Mouse (Mus musculus): Measurements from ENCODE around the gene Edaradd. TPM values are rescaled to one million over a fixed set of nuclear protein-coding genes. Genes with fewer than 3 reads are reported as not detected.

Edaradd gene
- under 1 TPM in 1 of 2 experiments, not detected in 1; 0.05 TPM for total RNA-seq (2021)

DNA sequence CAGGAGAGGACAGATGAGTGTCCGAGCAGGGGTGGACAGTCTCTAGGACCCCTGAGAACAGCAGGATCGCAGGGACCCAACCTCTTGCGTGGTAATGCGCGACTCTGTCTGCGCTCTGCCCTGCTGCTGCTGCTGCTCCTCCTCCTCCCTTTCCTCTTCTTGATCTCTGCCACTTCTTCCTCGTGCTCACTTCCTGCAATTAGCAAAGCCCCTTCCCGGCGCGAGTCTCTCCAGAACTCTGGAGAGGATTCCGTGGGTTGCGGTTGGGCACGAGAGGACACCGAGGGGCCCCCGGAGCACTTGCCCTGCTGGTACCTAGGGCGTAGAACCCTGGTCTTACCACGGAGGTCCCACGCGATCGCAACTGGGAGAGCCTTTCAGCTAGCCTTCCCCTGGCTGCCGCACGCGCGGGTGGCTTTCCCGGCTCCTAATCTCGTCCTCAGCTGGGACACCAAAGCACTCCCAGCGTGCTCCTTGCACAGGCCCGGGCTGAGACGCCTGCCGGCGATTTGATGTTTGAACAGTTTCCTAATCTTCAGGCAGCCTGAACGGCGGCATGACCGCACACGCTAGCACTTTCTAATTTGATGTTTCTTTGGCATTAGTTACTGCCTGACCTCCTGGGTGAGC is at the start of gene Edaradd:
Edaradd (minus strand) TSS at position 484 of the 630 bp plus-strand sequence.
- intact Hi-C loops (cut with DNase I), result no loop called here
- DNase-seq, result peak; percentile 54 to 59

DNA sequence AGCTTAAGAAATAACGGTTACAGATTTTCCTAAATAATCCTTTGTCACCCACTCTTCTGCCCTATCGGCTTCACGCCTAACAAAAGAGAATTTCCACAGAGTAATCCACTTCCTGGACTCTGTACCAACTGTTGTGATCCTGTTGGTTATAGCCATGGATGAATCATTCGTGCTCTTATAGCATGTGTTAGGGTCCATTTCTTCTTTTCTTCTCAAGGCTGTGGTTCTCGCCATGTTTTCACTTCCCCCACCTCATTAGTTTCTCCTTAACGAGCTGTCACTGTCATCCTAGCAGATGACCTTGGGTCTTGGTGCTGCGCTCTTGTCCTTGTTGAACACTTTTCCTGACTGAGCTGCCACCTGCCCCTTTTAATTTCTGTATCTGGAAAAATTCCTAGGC is 49.5 kb upstream of the Edaradd start:
- intact Hi-C loops (cut with DNase I), result loop anchor here (5.0 kb wide), 3 partner anchors 107 to 312 kb away; partner anchors contain the start of genes Heatr1, Lgals8 and Mtr

DNA sequence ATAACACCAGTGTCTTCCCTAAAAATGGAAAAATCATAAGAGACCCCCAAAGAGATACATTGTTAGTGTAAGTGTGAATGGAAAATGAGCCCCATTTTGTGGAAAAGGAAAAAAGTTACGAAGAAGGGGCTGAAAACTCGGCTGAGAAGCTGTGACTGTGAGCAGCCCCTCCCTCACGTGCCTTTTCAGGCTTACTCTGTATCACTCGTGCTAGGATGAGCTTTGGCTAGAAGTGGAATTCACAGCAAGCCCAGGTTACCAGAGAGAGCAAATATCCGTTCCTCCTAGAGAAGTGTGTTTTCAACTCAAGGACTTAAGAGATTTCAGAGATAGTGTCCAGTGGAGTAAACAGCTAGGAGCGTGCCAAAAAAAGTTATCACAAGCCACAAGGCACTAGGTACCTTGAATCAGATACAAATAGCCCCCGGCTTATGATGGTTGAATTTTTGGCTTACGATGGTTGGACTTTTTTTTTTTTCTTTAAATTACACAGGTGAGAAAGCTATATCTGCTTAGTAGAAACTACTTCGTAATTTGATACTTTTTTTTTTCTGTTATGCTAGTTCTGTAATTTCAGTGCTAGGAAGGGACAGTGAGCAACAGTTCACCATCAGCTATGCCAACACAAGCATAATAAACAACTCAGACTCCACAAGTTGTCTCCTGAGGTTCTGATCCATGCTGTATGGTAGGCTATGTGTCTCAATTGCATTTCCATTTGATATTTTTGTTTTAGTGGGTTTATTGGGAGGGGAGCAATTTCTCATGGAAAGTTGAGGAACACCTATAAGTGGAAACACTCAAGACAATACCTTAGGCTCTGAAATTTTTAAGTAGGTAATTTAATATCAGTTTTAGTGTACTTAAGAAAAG is 48.6 kb upstream of the Edaradd start:
- no peak for DNase-seq
- intact Hi-C loops (cut with DNase I), result loop anchor here (5.0 kb wide), 3 partner anchors 107 to 312 kb away; partner anchors contain the start of genes Heatr1, Lgals8 and Mtr

More for the DNA sequence above, 49.5 kb upstream of the Edaradd start:
- DNase-seq, result no peak

DNA sequence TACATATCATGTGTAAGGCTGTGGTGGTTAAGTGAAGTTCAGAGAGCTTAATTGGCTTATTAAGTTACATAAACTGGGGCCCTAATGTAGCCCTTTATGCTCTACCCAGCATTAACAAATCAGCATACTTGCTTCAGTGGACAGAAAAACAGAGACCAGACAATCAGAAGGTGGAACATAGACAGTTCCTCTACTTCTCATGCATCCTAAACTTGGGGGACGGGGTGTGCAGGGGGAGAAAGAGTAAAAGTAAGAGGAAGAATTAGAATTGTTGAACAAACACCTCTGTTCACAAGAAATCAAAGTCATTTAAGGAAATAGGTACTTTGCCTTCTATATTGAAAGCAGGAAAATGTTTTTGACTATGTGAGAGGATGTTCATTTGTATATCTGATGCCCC is 47.7 kb upstream of the Edaradd start:
- no peak for DNase-seq
- intact Hi-C loops (cut with DNase I), result loop anchor here (5.0 kb wide), 3 partner anchors 106 to 311 kb away; partner anchors contain the start of genes Heatr1, Lgals8 and Mtr

DNA sequence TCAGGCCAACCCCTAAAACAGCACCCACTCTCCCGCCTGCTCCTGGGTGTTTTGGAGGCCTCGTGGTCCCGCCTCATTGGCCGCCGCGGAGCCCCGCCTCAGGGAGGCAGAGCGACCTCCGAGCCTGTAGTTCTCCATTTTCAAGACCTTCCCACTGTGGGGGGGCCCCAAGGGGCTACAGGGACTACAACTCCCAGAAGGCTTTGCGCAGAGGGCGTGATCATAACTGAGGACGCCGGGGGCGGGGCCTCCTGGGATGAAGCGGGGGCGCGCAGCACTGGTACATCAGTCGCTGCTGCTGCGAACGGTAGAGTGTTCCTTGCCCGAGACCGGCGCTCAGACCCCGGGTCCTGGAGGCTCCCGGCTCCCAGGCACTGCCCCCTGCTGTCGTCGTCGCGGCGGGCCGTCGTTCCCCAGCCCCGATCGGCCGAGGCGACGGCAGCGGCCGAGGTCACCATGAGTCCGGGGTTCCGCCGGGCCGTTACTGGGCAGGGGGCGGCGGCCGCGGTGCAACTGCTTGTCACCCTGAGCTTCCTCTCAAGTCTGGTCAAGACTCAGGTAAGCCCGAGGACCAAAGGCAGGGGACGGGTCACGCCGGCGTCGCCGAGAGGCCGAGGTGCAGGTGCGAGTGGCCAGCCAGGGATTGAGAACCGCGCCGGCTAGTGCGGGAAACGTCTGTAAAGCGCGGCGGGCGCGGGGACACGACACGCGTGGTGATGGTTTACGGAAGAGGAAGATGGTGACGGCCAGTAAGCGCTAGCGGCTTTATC is 45.6 kb upstream of the Edaradd start, which contains the start of gene Ero1lb:
Ero1lb (plus strand) TSS at position 254 of the 770 bp plus-strand sequence.
- intact Hi-C loops (cut with DNase I), result loop anchor here (5.0 kb wide), 3 partner anchors 104 to 309 kb away; partner anchors contain the start of genes Heatr1, Lgals8 and Mtr
- DNase-seq, result peak; percentile 97 to 98

DNA sequence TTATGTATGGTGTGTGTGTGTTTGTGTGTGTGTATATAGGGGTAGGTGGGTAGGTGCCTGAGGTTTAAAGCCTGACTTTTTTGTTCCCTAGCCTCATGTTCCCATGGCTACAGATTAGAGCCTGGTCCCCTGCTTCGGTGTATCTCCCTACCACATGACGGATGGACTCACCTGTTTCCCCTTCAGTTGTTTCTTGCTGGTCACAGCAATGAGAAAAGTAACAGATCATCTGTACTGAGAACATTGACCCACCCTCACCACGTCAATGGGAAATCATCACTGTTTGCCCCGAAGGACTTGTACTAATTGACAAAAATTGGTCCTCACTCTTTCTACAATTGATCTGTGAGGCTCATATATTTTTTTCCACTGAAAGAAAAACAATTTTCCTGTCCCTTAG is 42.0 kb upstream of the Edaradd start:
- intact Hi-C loops (cut with DNase I), result no loop called here

DNA sequence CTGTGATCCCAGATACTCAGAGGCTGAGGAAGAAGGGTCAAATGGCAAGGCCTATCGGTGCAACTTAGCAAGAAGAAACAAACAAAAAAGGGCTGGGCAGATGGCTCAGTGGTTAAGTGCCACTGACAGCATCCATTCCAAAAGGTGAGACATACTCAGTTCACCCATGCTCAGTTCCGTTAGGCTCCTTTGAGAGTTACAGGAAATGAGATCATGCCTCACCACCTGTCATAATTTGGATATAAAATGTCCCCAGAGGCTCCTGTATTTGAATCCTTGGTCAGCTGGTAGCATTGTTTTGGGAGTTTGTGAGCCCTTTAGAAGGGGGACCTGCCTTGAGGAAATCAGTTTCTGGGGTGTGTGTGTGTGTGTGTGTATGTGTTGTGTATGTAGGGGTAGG is 41.5 kb upstream of the Edaradd start:
- DNase-seq, result no peak
- intact Hi-C loops (cut with DNase I), result no loop called here

More for the DNA sequence above, 42.0 kb upstream of the Edaradd start:
- DNase-seq, result no peak

DNA sequence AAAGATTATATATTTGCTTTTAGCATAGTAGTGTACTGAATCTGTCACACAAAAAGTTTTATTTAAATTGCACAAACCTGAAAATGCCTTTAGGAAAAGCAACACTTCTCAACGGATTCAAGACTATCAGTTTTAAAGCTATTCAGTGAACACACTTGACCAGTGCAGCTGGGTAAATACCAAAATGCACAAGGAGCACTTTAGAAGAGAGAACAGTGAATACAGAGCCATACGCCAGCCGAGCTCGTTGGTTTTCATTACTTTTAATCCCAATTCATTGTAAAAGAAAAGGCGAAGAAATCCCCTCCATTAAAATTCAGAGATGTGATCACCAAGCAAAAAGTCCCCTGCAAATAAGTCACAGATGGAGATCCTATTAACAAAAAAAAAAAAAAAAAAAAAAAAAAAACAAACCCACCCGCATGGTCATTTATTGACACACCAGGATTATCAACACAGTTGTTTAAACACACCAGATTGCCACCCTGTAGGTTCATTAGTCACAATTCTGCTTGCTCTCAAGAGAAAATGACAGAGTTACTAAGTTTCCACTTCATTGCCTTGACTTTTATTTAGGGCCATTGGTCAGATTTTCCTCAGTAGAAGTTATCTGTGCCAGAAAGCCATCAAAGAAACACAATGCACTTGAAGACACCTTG is 39.4 kb upstream of the Edaradd start:
- intact Hi-C loops (cut with DNase I), result no loop called here

DNA sequence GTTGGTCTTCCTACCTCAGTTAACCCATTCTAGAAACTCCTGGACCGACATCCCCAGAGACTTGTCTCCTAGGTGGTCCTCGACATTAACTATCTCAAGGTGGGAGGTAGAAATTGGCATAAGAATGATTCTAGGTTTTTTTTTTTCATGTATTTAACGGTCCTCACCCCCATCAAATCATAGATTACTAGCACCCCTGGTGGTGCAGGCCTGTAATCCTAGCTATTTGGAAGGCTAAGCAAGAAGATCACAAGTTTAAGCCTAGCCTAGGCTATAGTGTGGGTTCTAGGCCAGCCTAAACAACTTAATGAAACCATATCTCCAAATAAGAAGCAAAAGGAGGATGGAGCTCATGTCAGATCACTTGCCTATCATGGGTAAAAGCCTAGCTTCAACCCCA is 38.8 kb upstream of the Edaradd start:
- intact Hi-C loops (cut with DNase I), result no loop called here
- DNase-seq, result no peak

More for the DNA sequence above, 39.4 kb upstream of the Edaradd start:
- no peak for DNase-seq

DNA sequence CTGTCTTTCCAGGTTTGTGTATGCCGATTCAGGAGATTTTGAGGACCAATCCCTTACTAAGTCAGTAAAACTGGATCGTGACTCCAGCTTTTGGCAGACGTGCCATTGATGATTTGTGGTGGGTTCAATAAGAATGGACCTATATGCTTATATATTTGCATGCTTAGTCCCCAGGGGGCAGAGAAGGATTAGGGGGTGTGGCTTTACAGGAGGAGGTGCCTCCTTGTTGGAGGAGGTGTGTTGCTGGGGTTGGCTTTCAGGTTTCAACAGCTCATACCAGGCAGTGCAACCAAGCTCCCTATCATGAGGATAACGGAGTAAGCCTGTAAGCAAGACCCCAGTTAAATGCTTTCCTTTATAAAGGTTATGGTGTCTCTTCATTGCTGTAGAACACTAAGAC is 34.0 kb upstream of the Edaradd start:
- intact Hi-C loops (cut with DNase I), result no loop called here
- DNase-seq, result no peak

DNA sequence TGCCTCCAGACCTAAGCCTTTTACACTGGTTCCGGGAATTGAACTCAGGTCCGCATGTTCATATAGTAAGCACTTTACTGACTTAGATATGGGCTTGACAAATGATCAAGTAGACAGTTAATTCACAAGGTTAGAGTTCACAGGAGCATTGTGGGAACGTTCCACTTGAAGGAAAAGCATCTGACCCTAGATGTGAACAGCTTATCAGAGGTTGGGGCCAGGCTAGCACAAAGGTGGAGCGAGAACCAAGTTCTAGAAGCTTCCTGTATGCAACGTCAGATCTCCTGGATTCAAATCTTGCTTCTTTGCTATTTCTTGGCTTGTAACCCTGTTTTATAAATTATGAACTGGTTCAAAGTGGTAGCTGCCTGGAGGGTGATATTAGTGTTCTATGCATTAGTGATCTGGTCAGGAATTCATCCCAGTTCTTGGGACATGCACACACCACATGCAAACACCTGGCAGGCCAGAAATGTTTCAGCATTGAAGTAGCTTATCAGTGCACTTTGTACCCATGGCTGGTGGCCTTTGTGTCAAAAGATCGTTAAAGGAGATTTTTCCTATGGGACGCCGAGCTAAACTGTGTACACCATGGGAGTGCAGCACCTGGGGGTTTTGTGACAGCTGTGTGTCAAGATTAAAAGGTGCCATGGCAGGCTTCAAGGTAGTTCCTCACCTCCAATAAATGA is 23.8 kb upstream of the Edaradd start:
- intact Hi-C loops (cut with DNase I), result no loop called here
- DNase-seq, result no peak

DNA sequence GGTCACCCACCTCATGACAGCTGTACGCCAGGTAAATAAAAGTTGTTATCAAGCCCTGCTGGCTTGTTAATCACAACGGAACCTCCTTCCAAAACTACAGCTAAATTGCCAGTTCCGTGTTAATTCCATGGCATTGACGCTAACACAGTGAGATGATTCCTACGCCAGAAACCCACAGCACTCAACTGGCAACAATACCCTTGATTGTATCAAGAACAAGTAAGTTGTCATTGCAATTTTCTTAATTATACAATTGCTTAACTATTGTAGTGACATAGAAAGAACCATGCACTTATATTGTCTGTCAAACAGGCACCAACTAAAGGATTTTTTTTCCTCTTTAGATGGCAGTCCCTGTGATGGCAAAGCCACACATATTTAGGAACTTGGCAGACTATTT is 23.0 kb upstream of the Edaradd start:
- intact Hi-C loops (cut with DNase I), result no loop called here
- DNase-seq, result no peak

DNA sequence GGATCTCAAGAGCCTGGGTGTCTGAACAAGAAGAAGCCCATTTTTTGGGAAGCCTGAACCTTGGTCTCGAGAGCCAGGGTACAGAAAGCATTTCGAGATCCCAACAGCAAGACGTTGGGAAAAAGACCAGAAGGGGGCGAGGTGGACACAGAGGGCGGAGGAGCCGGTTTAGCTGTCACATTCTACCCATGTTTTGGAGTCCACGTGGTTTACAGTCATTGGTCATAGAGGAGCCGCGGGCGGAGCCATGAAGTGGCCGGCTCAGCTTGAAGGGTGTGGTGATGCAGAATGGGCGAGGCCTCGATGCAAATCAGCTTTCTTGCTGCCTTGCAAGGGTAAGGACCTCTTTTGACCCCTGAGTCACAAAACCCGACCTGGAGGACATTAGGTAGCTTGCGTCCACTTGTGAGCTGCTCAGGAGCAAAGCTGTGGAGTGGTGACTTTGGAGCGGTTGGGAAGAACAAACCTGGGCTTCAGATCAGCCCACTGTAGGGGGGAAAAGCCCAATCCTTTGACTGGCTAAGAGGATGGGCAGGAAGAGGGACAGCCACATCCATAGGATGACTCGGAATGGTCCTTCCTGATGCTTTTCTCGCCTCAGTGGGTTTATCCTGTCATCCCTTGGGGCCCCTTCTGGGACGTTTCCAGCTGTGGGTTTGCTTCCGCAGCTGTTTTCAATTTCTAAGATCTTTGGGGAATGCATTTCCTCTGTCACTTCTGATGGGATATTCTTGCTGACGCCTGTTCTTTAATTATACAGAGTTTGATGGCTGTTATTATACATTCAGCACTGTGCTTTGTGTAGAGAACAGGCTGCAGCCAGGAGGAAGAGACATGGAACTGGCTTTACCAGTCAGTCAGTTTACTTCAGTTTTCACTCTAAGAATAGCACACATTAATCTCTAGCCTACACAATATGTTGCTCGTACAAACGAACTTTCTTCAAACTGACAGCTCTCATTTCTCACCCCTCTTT is 22.1 kb upstream of the Edaradd start:
- DNase-seq, result peak; percentile 21 to 26
- intact Hi-C loops (cut with DNase I), result no loop called here

DNA sequence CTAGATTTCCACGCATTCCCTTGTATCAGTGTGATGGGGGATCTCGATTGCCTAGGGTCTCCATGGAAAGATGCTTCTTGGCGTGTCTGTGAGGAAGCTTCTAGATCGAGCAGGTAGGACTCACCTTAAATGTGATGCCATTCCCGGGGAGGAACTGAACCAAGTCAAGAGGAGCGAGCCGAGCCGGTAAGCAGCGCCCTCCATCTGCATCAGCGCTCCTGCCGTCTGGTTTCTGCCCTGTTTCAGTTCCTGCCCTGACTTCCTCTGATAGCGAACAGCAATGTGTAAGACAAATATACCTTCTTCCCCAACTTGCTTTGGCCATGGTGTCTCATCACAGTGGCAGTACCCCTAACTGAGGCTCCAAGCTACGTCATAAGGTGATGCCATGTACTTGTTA is 19.9 kb upstream of the Edaradd start:
- no peak for DNase-seq
- intact Hi-C loops (cut with DNase I), result no loop called here

DNA sequence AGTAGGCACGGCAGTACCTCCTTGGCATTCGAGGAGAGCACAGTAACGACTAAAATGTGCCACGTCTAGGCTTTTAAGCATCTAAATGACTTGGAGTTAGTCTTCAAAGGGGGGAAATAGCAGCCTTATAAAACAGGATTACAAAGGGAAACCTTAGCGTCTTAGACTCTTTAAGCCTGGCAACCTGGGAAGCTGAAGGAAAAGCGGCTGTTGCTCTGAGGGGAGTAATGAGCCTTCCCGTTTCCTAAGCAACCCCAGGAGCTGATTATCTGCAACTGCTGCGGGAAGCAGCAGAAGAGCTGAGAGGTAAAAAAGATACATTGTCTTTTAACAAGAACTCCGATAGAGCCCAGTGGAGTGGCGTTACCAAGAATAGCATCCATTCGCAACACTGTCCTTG is 19.5 kb upstream of the Edaradd start:
- no peak for DNase-seq
- intact Hi-C loops (cut with DNase I), result no loop called here

DNA sequence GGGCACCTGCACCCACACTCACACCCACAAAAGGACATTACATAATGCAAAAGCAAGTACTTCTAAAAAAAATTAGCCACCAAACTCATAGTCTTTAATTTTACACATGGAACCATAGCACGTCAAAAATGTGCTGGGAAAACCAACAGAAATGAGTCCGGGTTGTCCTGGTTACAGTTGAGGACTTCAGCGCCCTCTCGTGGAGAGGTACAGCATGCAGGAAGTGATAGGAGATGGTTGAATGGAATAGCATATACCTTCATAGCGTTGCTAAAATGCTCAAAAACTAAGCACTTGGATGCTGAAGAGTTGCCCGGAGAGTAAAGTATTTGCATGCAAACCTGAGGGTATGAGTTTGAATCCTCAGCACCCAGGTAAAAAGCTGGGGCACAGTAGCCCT is 17.7 kb upstream of the Edaradd start:
- peak; percentile 29 to 53 for DNase-seq
- intact Hi-C loops (cut with DNase I), result loop anchor here (1.0 kb wide), 1 partner anchor 64 kb away; no protein-coding TSS in a partner anchor

DNA sequence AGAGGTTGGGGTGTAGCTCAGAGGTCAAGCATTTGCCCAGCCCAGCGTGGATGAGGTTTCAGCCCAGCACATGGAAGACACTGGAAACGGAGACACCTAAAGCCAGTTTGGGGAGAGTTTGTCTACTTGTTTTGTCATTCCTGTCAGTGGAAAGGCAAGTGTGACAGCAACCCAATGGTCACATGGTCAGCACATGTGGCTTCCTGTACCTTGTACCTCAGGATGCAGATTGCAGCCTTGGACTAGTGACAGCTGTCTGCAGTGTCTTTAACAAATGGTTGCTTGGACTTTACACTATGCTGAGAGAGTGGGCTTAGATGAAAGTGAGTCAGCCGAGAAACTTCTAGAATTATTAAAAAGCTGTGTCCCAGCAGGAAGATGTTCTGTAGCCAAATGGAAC is 14.4 kb upstream of the Edaradd start:
- DNase-seq, result no peak
- intact Hi-C loops (cut with DNase I), result no loop called here

DNA sequence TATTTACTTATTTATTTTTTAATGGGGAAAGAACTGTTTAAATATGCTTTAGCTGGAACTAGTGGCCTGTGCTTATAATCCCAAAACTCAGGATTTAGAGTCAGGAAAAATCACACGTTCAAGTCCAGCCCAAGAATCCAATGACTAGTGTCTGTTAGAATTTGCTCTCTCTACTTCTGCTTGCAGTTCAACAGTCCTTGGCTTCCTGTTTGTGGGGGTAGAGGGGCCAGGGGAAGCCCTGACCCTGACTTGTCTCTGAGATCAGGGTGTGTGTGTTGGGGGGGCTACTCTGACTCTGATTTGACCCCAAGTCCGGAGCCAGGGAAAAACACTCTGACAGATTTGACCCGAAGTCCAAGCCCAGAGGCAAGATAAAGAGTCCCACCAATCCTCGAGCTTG is 5.4 kb upstream of the Edaradd start:
- intact Hi-C loops (cut with DNase I), result no loop called here
- DNase-seq, result no peak
